Mouse (Mus musculus): ENCODE results near the gene Rapgef1. TPM values are rescaled to one million over a fixed set of nuclear protein-coding genes. Genes with fewer than 3 reads are reported as not detected.
"Not testable (repeated sequence)": the region's sequence is repeated elsewhere in the genome, so short reads cannot be mapped to it uniquely, and the experiment has no call there.

The Rapgef1 gene
- total RNA-seq, 4 experiments from 2014 or later: 48.7 to 53.6 (median 52.8) TPM

- DNase-seq: no peak
Measured at GRCm38 (mm10) chr2:29703104-29704081, 83.9 kb downstream of the Rapgef1 start.

- no peak for DNase-seq
Measured at GRCm38 (mm10) chr2:29705493-29705892, 86.0 kb downstream of the Rapgef1 start.

GRCm38 (mm10) chr2:29706726-29707620 is 87.5 kb downstream of the Rapgef1 start:
- no peak for DNase-seq

- DNase-seq: no peak
Measured at GRCm38 (mm10) chr2:29707731-29708130, 88.2 kb downstream of the Rapgef1 start.

DNA sequence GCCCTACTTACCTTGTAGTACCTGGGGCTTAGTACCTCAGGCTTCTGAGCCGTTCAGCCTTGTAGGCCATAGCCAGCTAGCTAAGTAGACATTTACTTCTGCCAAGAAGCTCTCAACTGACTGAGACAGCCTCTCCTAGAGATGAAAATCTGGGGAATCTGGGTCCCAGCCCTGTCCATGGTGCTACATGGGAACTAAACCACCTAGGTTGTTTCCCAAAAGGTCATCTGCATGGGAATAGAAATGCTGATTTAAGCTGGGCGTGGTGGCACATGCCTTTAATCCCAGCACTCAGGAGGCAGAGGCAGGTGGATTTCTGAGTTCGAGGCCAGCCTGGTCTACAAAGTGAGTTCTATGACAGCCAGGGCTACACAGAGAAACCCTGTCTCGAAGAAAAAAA is 88.7 kb downstream of the Rapgef1 start:
- DNase-seq: not testable (repeated sequence)

- DNase-seq: no peak
Measured at GRCm38 (mm10) chr2:29711038-29711437, 91.5 kb downstream of the Rapgef1 start.

GRCm38 (mm10) chr2:29711877-29712276 is 92.4 kb downstream of the Rapgef1 start:
- DNase-seq: no peak

- no peak for DNase-seq
Measured at GRCm38 (mm10) chr2:29713501-29713900, 94.0 kb downstream of the Rapgef1 start.

DNA sequence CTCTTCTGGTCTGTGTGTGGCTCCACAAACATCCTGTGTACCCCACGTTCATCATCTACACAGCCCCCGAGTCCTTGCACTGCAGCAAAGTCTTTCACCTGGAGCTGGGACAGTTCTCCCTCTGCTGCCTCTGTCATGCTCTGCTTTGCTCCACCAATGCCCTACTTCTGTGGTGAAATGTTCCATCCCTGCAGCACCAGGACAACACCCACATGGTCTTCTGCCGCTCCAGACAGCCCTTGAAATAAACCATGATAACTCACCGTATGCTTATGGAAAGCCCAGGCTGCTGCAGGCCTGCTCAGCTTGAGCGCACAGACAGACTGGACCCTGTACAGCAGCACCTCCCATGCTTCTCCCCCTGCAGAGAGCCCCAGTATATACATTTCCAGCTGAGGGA is 94.6 kb downstream of the Rapgef1 start:
- DNase-seq: no peak

DNA sequence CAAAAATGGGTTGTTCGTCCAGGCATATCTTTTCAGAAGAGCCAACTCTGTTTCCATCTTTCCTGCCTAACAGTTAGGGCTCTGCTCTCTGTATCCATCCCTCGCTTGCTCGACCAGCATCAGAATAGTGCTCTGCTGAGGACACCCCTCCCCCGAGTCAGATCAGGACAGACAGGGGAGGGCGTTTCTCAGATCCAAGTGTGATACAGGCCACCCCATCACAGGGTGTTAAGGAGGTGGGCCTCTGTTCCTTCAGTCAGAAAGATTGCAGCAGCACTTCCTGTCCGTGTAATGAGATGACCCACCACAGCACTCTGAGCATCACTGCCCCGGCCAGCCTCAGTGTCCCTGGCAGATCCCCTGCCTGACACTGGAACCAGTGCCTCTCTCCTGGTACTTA is 96.6 kb downstream of the Rapgef1 start:
- no peak for DNase-seq

- DNase-seq: no peak
Measured at GRCm38 (mm10) chr2:29716691-29717090, 97.2 kb downstream of the Rapgef1 start.

DNA sequence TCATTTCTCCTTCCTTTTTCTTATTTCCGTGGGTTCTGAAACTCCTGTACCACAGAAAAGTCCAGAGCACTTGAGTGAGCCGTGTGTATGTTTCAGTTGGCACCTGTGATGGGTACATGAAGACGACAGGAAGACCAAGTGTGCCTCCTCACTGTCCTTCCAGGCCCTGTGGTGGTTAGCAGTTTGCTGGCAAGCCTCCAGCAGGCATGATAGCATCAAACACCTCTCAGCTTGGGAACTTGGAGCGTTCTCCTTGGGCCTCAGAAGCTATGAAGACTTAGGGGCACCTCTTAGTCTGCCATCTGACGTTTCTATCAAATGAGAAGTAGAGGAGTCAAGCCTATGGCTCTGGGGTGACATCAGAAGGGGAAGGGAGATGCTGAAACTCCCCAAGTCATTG is 99.1 kb downstream of the Rapgef1 start:
- no peak for DNase-seq

DNA sequence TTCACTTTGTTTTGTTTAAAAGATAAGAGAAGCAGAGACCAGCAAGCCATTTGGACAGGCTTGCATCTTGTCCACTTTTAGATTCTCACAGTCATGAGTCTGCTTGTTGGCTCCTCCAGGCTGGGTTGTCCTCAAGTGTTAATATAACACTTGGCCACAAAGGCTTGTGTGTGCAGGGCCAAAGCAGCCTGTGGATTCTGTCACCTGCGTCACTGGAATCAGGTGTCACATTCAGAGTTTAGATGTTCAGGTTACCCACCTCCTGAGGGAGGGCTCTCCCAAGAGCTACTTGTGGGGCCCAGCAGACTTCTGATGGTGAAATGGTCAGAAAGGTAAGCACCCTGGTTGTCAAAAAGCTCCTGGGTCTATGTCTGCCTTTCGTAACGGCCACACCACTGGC is 103.6 kb downstream of the Rapgef1 start:
- DNase-seq: no peak

GRCm38 (mm10) chr2:29724664-29725365 is 105.3 kb downstream of the Rapgef1 start:
- no peak for DNase-seq

DNA sequence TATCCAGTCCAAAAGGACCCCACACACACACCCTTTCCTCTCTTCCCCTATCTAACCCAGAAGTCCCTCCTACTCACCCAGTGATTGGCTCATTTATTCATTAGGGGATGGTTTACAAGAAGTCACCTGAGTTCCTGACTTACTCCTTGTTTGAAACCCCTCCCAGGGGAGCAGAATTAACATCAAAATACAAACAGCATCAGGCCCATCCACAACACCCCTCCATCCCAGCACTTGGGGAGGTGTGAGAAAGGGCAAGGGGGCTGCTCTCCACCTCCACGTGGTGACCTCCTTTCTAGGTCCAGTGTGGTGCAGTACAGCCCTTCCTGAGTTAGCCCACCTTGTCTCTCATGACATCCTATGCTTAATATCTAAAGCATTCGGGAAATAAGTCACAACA is 110.0 kb downstream of the Rapgef1 start:
- no peak for DNase-seq

DNA sequence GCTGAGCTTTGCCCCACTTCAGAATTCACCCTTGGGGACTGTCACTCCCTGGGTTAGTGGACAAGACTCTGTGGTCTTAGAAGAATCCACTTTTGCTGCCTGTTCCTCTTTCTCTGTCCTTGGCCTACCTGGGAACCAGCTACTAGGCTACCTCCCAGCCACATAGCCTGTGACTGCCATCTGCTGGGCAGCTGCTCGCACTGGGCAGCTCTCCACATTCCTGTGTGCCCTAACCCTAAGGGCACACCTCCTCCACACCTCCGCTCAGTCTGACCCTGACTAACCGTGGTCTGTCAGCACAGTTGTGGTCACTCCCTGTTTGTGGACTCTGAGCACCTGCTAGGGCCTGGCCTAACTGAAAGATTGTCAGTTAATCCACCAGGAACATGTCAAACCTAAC is 112.0 kb downstream of the Rapgef1 start:
- peak; percentile 65 for DNase-seq

DNA sequence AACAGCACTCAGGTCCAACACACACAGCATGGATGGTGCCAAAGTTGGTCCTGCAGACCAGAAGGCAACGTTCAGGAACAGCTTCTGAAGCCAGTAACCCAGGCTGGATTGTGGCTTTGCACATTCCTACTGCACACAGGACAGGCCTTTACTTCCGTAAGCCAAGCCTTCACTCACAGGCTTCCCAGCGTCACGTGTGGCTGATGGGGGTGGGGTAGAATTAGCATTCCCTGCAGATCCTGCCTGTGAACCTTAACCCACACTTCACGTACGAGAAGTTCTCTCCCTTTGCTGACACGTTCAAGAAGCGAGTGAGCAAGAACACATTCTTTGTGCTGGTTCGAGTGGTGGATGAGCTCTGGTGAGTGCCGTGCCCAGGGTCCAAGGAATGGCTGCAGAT is 113.0 kb downstream of the Rapgef1 start:
- no peak for DNase-seq

DNA sequence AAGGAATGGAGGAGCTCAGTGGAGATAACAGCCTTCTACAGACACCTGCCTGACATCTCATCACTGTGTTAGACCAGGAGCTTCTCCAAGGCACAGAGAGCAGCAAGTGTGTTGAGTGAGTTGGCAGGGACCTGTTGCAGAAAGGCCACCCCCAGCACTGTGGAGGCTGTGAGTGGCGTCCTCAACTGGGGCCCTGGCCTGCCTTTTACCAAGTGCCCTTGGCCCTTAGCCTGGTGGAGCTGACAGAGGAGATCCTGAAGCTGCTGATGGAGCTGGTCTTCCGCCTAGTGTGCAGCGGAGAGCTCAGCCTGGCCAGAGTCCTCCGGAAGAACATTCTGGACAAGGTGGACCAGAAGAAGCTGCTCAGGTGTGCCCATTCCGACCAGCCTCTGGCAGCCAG is 113.8 kb downstream of the Rapgef1 start:
- no peak for DNase-seq

- no peak for DNase-seq
Measured at GRCm38 (mm10) chr2:29735708-29736107, 116.2 kb downstream of the Rapgef1 start.

DNA sequence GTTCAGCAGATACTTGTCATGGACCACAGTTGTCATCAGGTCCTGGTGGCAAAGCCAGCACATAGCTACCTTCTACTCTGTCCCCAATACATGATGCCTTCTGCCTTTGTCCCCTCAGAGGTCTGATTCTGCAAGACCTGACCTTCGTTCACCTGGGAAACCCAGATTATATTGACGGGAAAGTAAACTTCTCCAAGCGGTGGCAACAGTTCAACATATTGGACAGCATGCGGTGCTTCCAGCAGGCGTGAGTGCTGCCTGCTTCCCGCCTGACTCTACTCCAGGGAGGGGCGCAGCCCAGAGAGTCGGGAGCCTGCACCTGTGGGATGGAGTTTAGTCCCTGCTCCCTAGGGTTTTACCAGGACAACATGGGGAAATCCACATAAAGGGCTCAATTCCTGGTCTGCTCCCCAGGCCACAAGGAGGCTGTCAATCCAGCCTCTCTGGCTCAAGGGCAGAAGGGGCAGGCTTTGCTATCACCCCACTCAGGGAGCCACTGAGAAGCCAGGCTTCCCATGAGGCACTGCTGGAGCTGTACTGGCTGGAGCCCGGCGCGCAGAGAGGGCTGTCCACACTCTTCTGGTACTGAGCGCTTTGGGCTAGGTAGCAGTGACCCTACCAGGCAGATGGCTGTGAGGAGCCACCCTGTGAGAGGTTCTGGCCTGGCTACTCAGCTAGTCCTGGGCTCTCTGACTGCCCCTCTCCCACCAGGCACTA is 117.8 kb downstream of the Rapgef1 start:
- no peak for DNase-seq

- no peak for DNase-seq
Measured at GRCm38 (mm10) chr2:29738799-29739198, 119.3 kb downstream of the Rapgef1 start.

- DNase-seq: no peak
Measured at GRCm38 (mm10) chr2:29739368-29739767, 119.8 kb downstream of the Rapgef1 start.
